Mouse (Mus musculus) cerebellum, adult 2 months (tissue): ENCODE data around the gene Hist1h2bn.

Experiments
- CTCF ChIP-seq: fragments of 200-500 bp; IDR thresholded peaks from 2 replicates; pipeline ENCODE4 v1.5.1; 2011; ENCODE audit warnings: low read depth, mild to moderate bottlenecking, control low read depth, low read length, moderate library complexity, borderline replicate concordance; ENCODE audit not compliant: insufficient read depth
- POLR2A ChIP-seq: fragments of 200-500 bp; IDR thresholded peaks from 2 replicates; pipeline ENCODE4 v1.6.1; 2011; ENCODE audit warnings: low read length, control low read depth, borderline replicate concordance; ENCODE audit not compliant: insufficient read depth

- TF ChIP-seq CTCF = no peak
- no peak for TF ChIP-seq POLR2A
These were observed 25.9 kb upstream of the Hist1h2bn start for GRCm38 (mm10) chr13:21727948-21728572.
